Mouse (Mus musculus): ENCODE results near the gene S100a2. TPM values are rescaled to one million over a fixed set of nuclear protein-coding genes. Genes with fewer than 3 reads are reported as not detected.

The S100a2 gene
- 0.51 and 0.53 TPM in 2 replicates for polyA plus RNA-seq (2015; fragmentation: Nextera tagmentation; extraction: Ambion mirVana)

GRCm38 (mm10) chr3:90589947-90590346 lies at the start of gene S100a2:
Gene S100a2 (plus strand): TSS chr3:90590247.

GRCm38 (mm10) chr3:90560008-90560628 lies 29.9 kb upstream of the S100a2 start, which contains the start of gene S100a3:
Gene S100a3 (plus strand): TSS chr3:90560578.

GRCm38 (mm10) chr3:90601486-90602110 lies 11.6 kb downstream of the S100a2 start, which contains the start of gene Gm42674:
Gene Gm42674 (plus strand): TSS chr3:90601904.

GRCm38 (mm10) chr3:90603623-90604022 lies 13.6 kb downstream of the S100a2 start, which contains the start of gene S100a4:
Gene S100a4 (plus strand): TSS chr3:90603771.

GRCm38 (mm10) chr3:90608223-90608622 lies 18.2 kb downstream of the S100a2 start, which contains the start of gene S100a5:
Gene S100a5 (plus strand): TSS chr3:90608523.

GRCm38 (mm10) chr3:90612728-90613291 lies 22.8 kb downstream of the S100a2 start, which contains the start of gene S100a6:
Gene S100a6 (plus strand): TSS chr3:90612882.

Other genes with a start within 250 kb of the S100a2 start
- gene Slc27a3, start 200.3 kb upstream of the S100a2 start, polyA plus RNA-seq (2015; fragmentation: Nextera tagmentation; extraction: Ambion mirVana) = 4.1 and 4.3 TPM in 2 replicates
- 9.1 and 9.8 TPM in 2 replicates for gene Ints3, start 156.6 kb upstream of the S100a2 start, polyA plus RNA-seq (2015; fragmentation: Nextera tagmentation; extraction: Ambion mirVana)
- 7.9 and 10.6 TPM in 2 replicates for gene Npr1, start 124.4 kb upstream of the S100a2 start, polyA plus RNA-seq (2015; fragmentation: Nextera tagmentation; extraction: Ambion mirVana)
- 73.8 and 76.5 TPM in 2 replicates for gene Ilf2, start 114.1 kb upstream of the S100a2 start, polyA plus RNA-seq (2015; fragmentation: Nextera tagmentation; extraction: Ambion mirVana)
- 36.4 and 43.7 TPM in 2 replicates for gene Snapin, start 99.2 kb upstream of the S100a2 start, polyA plus RNA-seq (2015; fragmentation: Nextera tagmentation; extraction: Ambion mirVana)
- 70.1 and 74.6 TPM in 2 replicates for gene Chtop, start 80.7 kb upstream of the S100a2 start, polyA plus RNA-seq (2015; fragmentation: Nextera tagmentation; extraction: Ambion mirVana)
- 40.2 and 50.6 TPM in 2 replicates for gene S100a1, start 75.9 kb upstream of the S100a2 start, polyA plus RNA-seq (2015; fragmentation: Nextera tagmentation; extraction: Ambion mirVana)
- 61.6 and 70.3 TPM in 2 replicates for gene S100a13, start 75.8 kb upstream of the S100a2 start, polyA plus RNA-seq (2015; fragmentation: Nextera tagmentation; extraction: Ambion mirVana)
- 0.15 TPM in 1 of 2 replicates, not detected in the other for gene S100a14, start 63.4 kb upstream of the S100a2 start, polyA plus RNA-seq (2015; fragmentation: Nextera tagmentation; extraction: Ambion mirVana)
- 95.5 and 120 TPM in 2 replicates for gene S100a16, start 53.0 kb upstream of the S100a2 start, polyA plus RNA-seq (2015; fragmentation: Nextera tagmentation; extraction: Ambion mirVana)
- gene S100a3, start 29.7 kb upstream of the S100a2 start, polyA plus RNA-seq (2015; fragmentation: Nextera tagmentation; extraction: Ambion mirVana) = 0.04 and 0.29 TPM in 2 replicates
- gene Gm42674, start 11.7 kb downstream of the S100a2 start, polyA plus RNA-seq (2015; fragmentation: Nextera tagmentation; extraction: Ambion mirVana) = not detected in 2 replicates
- gene S100a4, start 13.5 kb downstream of the S100a2 start, polyA plus RNA-seq (2015; fragmentation: Nextera tagmentation; extraction: Ambion mirVana) = 31.4 and 44.9 TPM in 2 replicates
- not detected in 2 replicates for gene S100a5, start 18.3 kb downstream of the S100a2 start, polyA plus RNA-seq (2015; fragmentation: Nextera tagmentation; extraction: Ambion mirVana)
- 523 and 632 TPM in 2 replicates for gene S100a6, start 22.6 kb downstream of the S100a2 start, polyA plus RNA-seq (2015; fragmentation: Nextera tagmentation; extraction: Ambion mirVana)
- 0.12 and 0.19 TPM in 2 replicates for gene S100a7a, start 63.8 kb downstream of the S100a2 start, polyA plus RNA-seq (2015; fragmentation: Nextera tagmentation; extraction: Ambion mirVana)
- gene S100a8, start 78.7 kb downstream of the S100a2 start, polyA plus RNA-seq (2015; fragmentation: Nextera tagmentation; extraction: Ambion mirVana) = 6,399 and 9,279 TPM in 2 replicates
- 4,383 and 6,343 TPM in 2 replicates for gene S100a9, start 105.5 kb downstream of the S100a2 start, polyA plus RNA-seq (2015; fragmentation: Nextera tagmentation; extraction: Ambion mirVana)
- 0.13 and 0.26 TPM in 2 replicates for gene Pglyrp4, start 136.7 kb downstream of the S100a2 start, polyA plus RNA-seq (2015; fragmentation: Nextera tagmentation; extraction: Ambion mirVana)
- not detected in 2 replicates for gene Gm5849, start 187.6 kb downstream of the S100a2 start, polyA plus RNA-seq (2015; fragmentation: Nextera tagmentation; extraction: Ambion mirVana)

Data from spleen, postnatal 0 days (tissue).